Comparison of ENCODE assay signal across 11 mouse cellular contexts in genomic region chrX:33353254-33353653, GRCm38 (mm10). TPM values are rescaled to one million over a fixed set of nuclear protein-coding genes. Genes with fewer than 3 reads are reported as not detected.
DNase-seq lines count a peak whose midpoint lies in the region.
"Had no signal": no experiment of that assay in that cellular context is flagged by ENCODE, and none has a peak within 500 bp of the region (broad histone marks: within the 10 kb centered on the region; RNA-seq: fewer than 3 reads in every experiment).

No protein-coding gene starts in this region.

- peak; percentile 1 for DNase-seq in adrenal gland, adult 8-10 months
- peak; percentile 67 for DNase-seq in heart, adult 11 months
- DNase-seq in heart, postnatal 4 days: peak; percentile 4
- peak; percentile 2 for DNase-seq in kidney, adult 18-20 months
- peak; percentile 4 for DNase-seq in ovary, postnatal 36 days (ENCODE audit: low spot score)
- peak; percentile 2 for DNase-seq in urinary bladder, postnatal 25 days (ENCODE audit: low spot score)

RNA-seq across cellular contexts. Expression of gene Btbd35f12, which starts 40.1 kb away (rescaled TPM):
- total RNA-seq in adrenal gland, adult 8-10 months (2022): not detected
- total RNA-seq in heart, postnatal 4 days (2021): not detected
- total RNA-seq: adrenal gland, postnatal 10 days; adrenal gland, postnatal 36 days; ES-E14; forebrain, postnatal 0 days; MEL had no signal

Comparison
In these comparisons a context has a peak if more than half of its experiments do, and no peak if none do; other contexts are left out.
1. Peak in every context shown above with its lines: DNase-seq.
2. DNase-seq: peak in every context shown above with its lines; median percentile 67 in heart, adult 11 months; 4 in heart, postnatal 4 days; 4 in ovary, postnatal 36 days; 2 in kidney, adult 18-20 months; 2 in urinary bladder, postnatal 25 days; 1 in adrenal gland, adult 8-10 months.